Mouse (Mus musculus) right cerebral cortex, postnatal 25 days (tissue): ENCODE measurements around the gene Tshz3.

ENCODE experiments used
- DNase-seq: peaks from one replicate; pipeline ENCODE4 v3.0.0; 2022

The Tshz3 gene

DNA sequence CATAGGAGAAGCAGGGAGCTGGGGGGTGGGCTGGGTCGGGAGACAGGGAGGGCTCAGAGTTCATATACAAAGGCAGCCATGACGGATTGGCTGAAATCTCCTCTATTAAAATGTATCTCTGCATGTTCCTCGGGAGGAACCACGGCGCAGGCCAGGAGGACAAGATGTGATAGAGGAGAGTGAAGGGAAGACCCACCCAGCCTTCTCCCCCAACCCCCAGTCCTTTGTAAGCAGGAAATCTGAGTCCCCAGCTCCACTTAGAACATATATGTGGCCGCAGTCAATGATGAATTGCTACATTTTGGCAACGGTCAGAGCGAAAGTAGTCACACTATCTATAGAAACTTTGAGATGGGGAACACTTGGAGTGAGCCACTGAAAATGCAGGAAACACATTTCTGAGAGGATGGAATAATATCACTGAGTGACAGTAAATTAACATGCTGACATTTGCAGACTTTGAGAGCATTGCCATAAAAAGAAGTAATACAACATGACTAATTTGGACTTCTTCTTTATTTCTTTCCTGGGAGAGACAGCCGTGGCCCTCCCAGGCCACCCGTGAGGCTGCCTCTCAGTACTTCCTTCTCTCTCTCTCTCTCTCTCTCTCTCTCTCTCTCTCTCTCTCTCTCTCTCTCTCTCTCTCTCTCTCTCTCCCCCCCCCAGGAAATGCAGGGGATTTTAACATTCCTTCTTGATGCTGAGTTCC, 88.9 kb downstream of the Tshz3 start:
- DNase-seq, result no peak

DNA sequence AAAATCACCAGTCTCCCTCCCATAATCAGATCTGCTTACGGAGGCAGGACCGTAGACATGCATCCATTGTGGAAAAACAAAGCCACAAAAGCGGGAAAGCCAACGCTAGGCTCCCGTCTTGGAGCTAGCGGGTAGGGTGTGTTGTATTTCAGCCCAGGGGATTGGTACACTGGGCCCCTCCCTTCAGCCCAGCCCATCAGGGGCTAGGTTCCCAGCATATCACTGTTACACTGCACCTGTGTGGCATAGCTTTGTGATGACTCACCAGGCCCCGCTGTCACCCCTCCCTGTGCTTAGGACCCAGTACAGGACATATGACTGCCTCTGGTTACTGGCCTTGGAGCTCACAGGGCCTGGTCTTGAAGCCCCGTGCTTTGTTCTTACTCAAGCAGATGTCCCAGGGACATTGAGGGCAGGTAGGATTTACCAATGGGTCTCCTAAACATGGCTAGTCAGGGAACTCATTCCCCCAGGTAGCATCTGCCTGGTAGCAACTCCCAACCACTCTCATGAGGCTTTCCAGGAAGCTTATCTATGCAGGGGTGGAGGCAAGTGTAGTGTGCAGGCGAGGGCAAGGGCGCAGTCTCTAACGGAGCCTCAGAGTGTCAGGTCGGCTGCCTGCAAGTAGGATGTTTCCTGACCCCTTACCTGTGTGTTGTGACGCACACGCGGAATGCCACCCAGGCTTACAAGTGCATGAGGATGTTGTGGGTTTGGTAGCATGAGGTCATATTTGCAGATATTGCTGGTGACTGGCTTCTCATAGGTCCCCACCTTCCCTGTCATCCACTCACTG, 98.7 kb downstream of the Tshz3 start:
- DNase-seq, result no peak
